Mouse (Mus musculus): ENCODE results near the gene Tex12. TPM values are rescaled to one million over a fixed set of nuclear protein-coding genes. Genes with fewer than 3 reads are reported as not detected.
A peak's percentile ranks its signal among the peaks of the same experiment; 100 is the strongest.

Gene Tex12
- polyA plus RNA-seq, 1 experiment from 2014 or later, result not detected

- Histone ChIP-seq H3K27me3 (ENCODE audit: control insufficient read depth, insufficient read depth, low read depth, low read length) (no peaks in the 10 kb centered on the region), H3K36me3 (ENCODE audit: control insufficient read depth, insufficient read depth, low read length) (no peaks in the 10 kb centered on the region), H3K9me3 (ENCODE audit: control insufficient read depth, low read length) (no peaks in the 10 kb centered on the region), H3K9ac (ENCODE audit: low read length) (peak overlapping the region; percentile 79), H3K4me1 (replicated peaks; ENCODE audit: control insufficient read depth, insufficient read depth, low read length) (peaks cover 11% of the 10 kb centered on the region), H3K4me3 (ENCODE audit: low read length) (peak overlapping the region; percentile 83), H3K27ac (ENCODE audit: low read length) (no peak overlapping the region), H3K4me2 (ENCODE audit: low read depth, low read length) (peak overlapping the region; percentile 80)
- ATAC-seq (ENCODE audit: low read depth), result peak; percentile 6; the same call in 1 of the 2 replicates
- WGBS, result 34% methylated on average over 7 of the region's 7 CpGs
These were observed 33.3 kb downstream of the Tex12 start for GRCm38 (mm10) chr9:50527860-50528259.

DNA sequence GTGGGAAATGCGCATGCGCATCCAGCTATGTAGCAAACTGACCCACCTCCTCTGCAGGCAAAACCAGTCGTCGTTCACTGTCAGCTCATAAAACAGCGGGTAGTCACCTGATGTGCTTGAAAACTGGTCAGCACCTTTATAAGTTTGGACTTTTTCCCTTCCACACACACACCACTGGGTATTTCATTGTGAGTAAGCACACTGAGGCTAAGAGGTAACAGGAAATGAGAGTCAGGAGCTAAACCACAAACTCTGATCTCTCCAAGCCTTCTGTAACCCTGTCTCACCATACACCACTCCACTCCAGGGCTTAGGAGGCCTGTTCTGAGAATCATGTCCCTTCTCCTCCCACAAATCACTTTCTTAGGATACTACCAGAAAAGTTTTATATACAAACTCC lies 35.5 kb downstream of the Tex12 start:
- Histone ChIP-seq H3K27me3 (ENCODE audit: control insufficient read depth, insufficient read depth, low read depth, low read length) (no peaks in the 10 kb centered on the region), H3K9ac (ENCODE audit: low read length) (no peak overlapping the region), H3K4me2 (ENCODE audit: low read depth, low read length) (no peak overlapping the region), H3K9me3 (ENCODE audit: control insufficient read depth, low read length) (no peaks in the 10 kb centered on the region), H3K27ac (ENCODE audit: low read length) (no peak overlapping the region), H3K36me3 (ENCODE audit: control insufficient read depth, insufficient read depth, low read length) (no peaks in the 10 kb centered on the region), H3K4me3 (ENCODE audit: low read length) (no peak overlapping the region), H3K4me1 (replicated peaks; ENCODE audit: control insufficient read depth, insufficient read depth, low read length) (peaks cover 11% of the 10 kb centered on the region)
- no peak for ATAC-seq (ENCODE audit: low read depth)
- whole genome bisulfite sequencing, result 73% methylated on average over 5 of the region's 5 CpGs

DNA sequence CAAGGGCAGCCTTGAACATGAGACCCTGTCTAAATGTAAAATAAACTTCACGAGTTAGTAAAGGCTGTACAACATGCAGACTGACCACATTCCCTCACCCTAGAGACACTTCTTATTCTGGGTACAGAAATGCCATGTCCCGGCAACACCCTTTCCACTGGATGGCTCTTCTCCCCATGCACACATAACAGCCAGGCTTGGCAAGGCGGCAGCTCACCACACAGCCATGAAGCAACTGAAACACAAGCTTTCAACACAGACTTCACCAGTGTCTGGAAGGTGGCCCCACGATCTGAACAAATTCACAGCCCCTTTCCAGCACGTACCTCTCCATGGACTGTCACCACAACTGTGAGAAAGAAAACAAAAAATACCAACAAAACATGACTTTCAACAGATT lies 36.2 kb downstream of the Tex12 start:
- no peak overlapping the region for H3K27ac ChIP-seq (ENCODE audit: low read length)
- H3K9ac ChIP-seq (ENCODE audit: low read length), result no peak overlapping the region
- ATAC-seq (ENCODE audit: low read depth), result no peak
- no peaks in the 10 kb centered on the region for H3K36me3 ChIP-seq (ENCODE audit: control insufficient read depth, insufficient read depth, low read length)
- peaks cover 11% of the 10 kb centered on the region for H3K4me1 ChIP-seq (replicated peaks; ENCODE audit: control insufficient read depth, insufficient read depth, low read length)
- no peak overlapping the region for H3K4me3 ChIP-seq (ENCODE audit: low read length)
- no peaks in the 10 kb centered on the region for H3K9me3 ChIP-seq (ENCODE audit: control insufficient read depth, low read length)
- H3K27me3 ChIP-seq (ENCODE audit: control insufficient read depth, insufficient read depth, low read depth, low read length), result no peaks in the 10 kb centered on the region
- no peak overlapping the region for H3K4me2 ChIP-seq (ENCODE audit: low read depth, low read length)
- WGBS, result 84% methylated on average over 5 of the region's 5 CpGs

DNA sequence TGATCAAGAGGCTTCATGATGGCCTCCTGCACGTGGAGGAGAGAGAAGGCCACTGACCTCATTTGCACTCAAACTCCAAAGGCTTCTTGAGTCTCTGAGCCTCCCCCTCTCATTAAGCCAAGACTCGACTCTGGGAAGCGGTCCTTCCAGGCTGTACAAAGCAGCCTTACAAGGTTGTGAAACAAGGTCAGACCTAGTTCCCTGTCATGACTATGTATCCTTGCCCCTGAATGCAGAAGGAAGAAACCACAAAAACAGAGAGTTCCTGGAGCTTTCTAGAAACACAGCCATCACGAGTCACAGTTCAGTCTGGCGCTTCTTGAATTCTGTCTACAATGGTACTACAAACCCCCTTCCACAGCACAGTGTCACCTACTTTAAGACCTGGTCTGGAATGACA lies 38.6 kb downstream of the Tex12 start:
- H3K27ac ChIP-seq (ENCODE audit: low read length), result no peak overlapping the region
- H3K36me3 ChIP-seq (ENCODE audit: control insufficient read depth, insufficient read depth, low read length), result no peaks in the 10 kb centered on the region
- WGBS, result 70% methylated on average over 5 of the region's 5 CpGs
- H3K9ac ChIP-seq (ENCODE audit: low read length), result no peak overlapping the region
- H3K27me3 ChIP-seq (ENCODE audit: control insufficient read depth, insufficient read depth, low read depth, low read length), result no peaks in the 10 kb centered on the region
- no peak for ATAC-seq (ENCODE audit: low read depth)
- H3K4me1 ChIP-seq (replicated peaks; ENCODE audit: control insufficient read depth, insufficient read depth, low read length), result peaks cover 6% of the 10 kb centered on the region
- H3K4me2 ChIP-seq (ENCODE audit: low read depth, low read length), result no peak overlapping the region
- no peaks in the 10 kb centered on the region for H3K9me3 ChIP-seq (ENCODE audit: control insufficient read depth, low read length)
- no peak overlapping the region for H3K4me3 ChIP-seq (ENCODE audit: low read length)

- Histone ChIP-seq H3K27me3 (ENCODE audit: control insufficient read depth, insufficient read depth, low read depth, low read length) (no peaks in the 10 kb centered on the region), H3K27ac (ENCODE audit: low read length) (no peak overlapping the region), H3K4me1 (replicated peaks; ENCODE audit: control insufficient read depth, insufficient read depth, low read length) (no peaks in the 10 kb centered on the region), H3K9me3 (ENCODE audit: control insufficient read depth, low read length) (no peaks in the 10 kb centered on the region), H3K36me3 (ENCODE audit: control insufficient read depth, insufficient read depth, low read length) (no peaks in the 10 kb centered on the region), H3K4me2 (ENCODE audit: low read depth, low read length) (no peak overlapping the region), H3K4me3 (ENCODE audit: low read length) (no peak overlapping the region), H3K9ac (ENCODE audit: low read length) (no peak overlapping the region)
- WGBS, result 41% methylated on average over 2 of the region's 2 CpGs
- ATAC-seq (ENCODE audit: low read depth), result no peak
These were observed 39.6 kb downstream of the Tex12 start for GRCm38 (mm10) chr9:50521562-50521961.

DNA sequence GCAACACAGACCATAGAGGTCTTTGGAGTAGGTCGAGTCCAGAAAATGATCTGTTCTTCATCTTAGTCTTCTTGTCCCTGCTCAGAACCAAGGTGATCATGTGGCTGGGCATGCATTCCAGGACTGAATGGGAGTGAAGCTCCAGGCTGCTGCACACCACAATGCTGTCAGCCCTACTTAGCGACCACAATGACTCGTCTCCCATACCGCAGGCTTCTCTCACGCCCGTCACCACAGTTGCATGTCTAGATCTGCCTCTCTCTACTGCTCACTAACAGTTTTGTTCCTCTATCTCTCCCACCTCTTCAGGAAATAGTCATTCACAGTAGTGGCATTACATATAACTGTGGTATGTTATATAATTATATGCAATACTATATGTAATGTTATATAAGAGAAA lies 40.4 kb downstream of the Tex12 start:
- no peaks in the 10 kb centered on the region for H3K4me1 ChIP-seq (replicated peaks; ENCODE audit: control insufficient read depth, insufficient read depth, low read length)

DNA sequence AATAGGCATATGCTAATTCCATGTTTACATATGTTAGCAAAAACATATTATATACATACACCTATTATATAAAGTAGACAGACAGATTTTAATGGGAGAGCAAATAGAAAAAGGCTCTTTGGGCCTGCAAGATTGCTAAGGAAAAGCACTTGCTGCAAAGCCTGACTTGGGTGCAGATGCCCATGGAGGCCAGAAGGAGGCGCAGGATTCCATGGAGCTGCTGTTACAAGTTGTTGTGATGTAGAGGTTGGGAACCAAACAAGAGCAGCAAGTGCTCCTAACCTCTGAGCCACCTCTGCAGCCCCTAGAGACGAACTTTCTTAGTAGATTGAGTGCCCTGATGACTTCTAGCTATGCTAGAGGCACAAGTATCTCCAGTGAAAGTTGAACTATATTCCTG lies 42.3 kb downstream of the Tex12 start:
- Histone ChIP-seq H3K4me2 (ENCODE audit: low read depth, low read length) (no peak overlapping the region), H3K9me3 (ENCODE audit: control insufficient read depth, low read length) (no peaks in the 10 kb centered on the region), H3K4me3 (ENCODE audit: low read length) (no peak overlapping the region), H3K4me1 (replicated peaks; ENCODE audit: control insufficient read depth, insufficient read depth, low read length) (no peaks in the 10 kb centered on the region), H3K9ac (ENCODE audit: low read length) (no peak overlapping the region), H3K27ac (ENCODE audit: low read length) (no peak overlapping the region), H3K27me3 (ENCODE audit: control insufficient read depth, insufficient read depth, low read depth, low read length) (no peaks in the 10 kb centered on the region), H3K36me3 (ENCODE audit: control insufficient read depth, insufficient read depth, low read length) (no peaks in the 10 kb centered on the region)
- ATAC-seq (ENCODE audit: low read depth), result no peak
- WGBS, result 15% methylated on average over 2 of the region's 2 CpGs

More for the DNA sequence above, 40.4 kb downstream of the Tex12 start:
- no peaks in the 10 kb centered on the region for H3K27me3 ChIP-seq (ENCODE audit: control insufficient read depth, insufficient read depth, low read depth, low read length)
- H3K9me3 ChIP-seq (ENCODE audit: control insufficient read depth, low read length), result no peaks in the 10 kb centered on the region
- no peak overlapping the region for H3K4me2 ChIP-seq (ENCODE audit: low read depth, low read length)
- no peak for ATAC-seq (ENCODE audit: low read depth)
- H3K36me3 ChIP-seq (ENCODE audit: control insufficient read depth, insufficient read depth, low read length), result no peaks in the 10 kb centered on the region
- H3K27ac ChIP-seq (ENCODE audit: low read length), result no peak overlapping the region
- WGBS, result 88% methylated on average over 6 of the region's 6 CpGs
- no peak overlapping the region for H3K4me3 ChIP-seq (ENCODE audit: low read length)
- H3K9ac ChIP-seq (ENCODE audit: low read length), result no peak overlapping the region

DNA sequence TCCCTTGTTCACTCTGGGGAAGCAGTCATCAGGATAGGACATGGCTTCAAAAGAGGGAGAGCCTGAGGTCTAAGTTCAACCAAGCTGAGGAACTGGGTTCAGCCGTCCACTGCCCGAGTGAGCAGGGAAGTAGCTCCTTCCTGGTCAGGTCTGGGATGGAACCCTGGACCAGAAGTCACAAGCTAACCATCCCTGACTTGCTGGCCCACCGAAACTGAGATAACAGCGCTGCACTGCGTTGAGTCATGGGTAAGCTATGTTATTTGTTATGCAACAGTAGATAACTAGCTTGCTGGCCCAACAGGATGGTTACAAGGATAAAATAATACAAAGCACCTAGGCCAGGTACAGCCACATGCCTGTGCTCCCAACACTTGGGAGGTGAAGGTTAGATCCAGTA lies 45.7 kb downstream of the Tex12 start:
- Histone ChIP-seq H3K27ac (ENCODE audit: low read length) (no peak overlapping the region), H3K4me3 (ENCODE audit: low read length) (no peak overlapping the region), H3K27me3 (ENCODE audit: control insufficient read depth, insufficient read depth, low read depth, low read length) (no peaks in the 10 kb centered on the region), H3K9ac (ENCODE audit: low read length) (no peak overlapping the region), H3K36me3 (ENCODE audit: control insufficient read depth, insufficient read depth, low read length) (no peaks in the 10 kb centered on the region), H3K4me2 (ENCODE audit: low read depth, low read length) (no peak overlapping the region), H3K9me3 (ENCODE audit: control insufficient read depth, low read length) (no peaks in the 10 kb centered on the region), H3K4me1 (replicated peaks; ENCODE audit: control insufficient read depth, insufficient read depth, low read length) (no peaks in the 10 kb centered on the region)
- no peak for ATAC-seq (ENCODE audit: low read depth)
- WGBS, result 69% methylated on average over 5 of the region's 5 CpGs

- WGBS, result 29% methylated on average over 7 of the region's 7 CpGs
- no peaks in the 10 kb centered on the region for H3K36me3 ChIP-seq (ENCODE audit: control insufficient read depth, insufficient read depth, low read length)
- no peak for ATAC-seq (ENCODE audit: low read depth)
These were observed 53.6 kb downstream of the Tex12 start for GRCm38 (mm10) chr9:50507570-50507969.

More at GRCm38 (mm10) chr9:50507570-50507969, 53.6 kb downstream of the Tex12 start:
- no peaks in the 10 kb centered on the region for H3K9me3 ChIP-seq (ENCODE audit: control insufficient read depth, low read length)
- no peak overlapping the region for H3K9ac ChIP-seq (ENCODE audit: low read length)
- no peak overlapping the region for H3K4me2 ChIP-seq (ENCODE audit: low read depth, low read length)
- no peak overlapping the region for H3K4me3 ChIP-seq (ENCODE audit: low read length)
- H3K4me1 ChIP-seq (replicated peaks; ENCODE audit: control insufficient read depth, insufficient read depth, low read length), result no peaks in the 10 kb centered on the region
- no peak overlapping the region for H3K27ac ChIP-seq (ENCODE audit: low read length)
- no peaks in the 10 kb centered on the region for H3K27me3 ChIP-seq (ENCODE audit: control insufficient read depth, insufficient read depth, low read depth, low read length)

All from lung, embryonic 16.5 days (tissue).